Mouse (Mus musculus) mature B cell (primary cell): Measurements from ENCODE around the gene Zfp989.
"Not testable (repeated sequence)": the region's sequence is repeated elsewhere in the genome, so short reads cannot be mapped to it uniquely, and the experiment has no call there.

Source experiments
- in situ Hi-C: fragments of 300-500 bp; cut with MboI; formaldehyde crosslinking; loops from 2 replicates; pipeline ENCODE4 v1.14.3; 2019

Zfp989 gene

GRCm38 (mm10) chr4:146971757-146972156 is at the start of gene Zfp989:
Zfp989 (plus strand) TSS chr4:146971976.
- in situ Hi-C loops, result not testable (repeated sequence)

GRCm38 (mm10) chr4:146932311-146933082 is 39.3 kb upstream of the Zfp989 start:
- in situ Hi-C loops, result no loop called here

DNA sequence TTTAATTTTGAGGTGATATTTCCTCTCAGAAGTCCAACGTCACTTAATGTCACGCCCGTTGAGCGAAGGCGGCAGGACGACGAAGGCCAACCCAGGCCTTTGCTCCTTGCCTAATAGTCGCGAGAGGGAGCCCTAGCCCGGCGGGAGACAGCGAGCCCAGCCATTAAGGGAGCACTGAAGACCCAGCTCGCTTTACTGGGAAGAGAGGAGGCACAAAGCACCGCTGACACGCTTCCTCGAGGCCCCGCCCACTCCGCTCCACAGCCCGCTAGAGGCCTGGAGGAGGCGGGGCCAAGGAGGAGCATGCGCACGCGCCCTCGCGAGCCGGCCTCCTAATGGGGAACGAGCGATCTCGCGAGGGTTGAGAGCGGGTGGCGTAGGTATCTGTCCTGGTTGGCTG is 30.1 kb upstream of the Zfp989 start:
- in situ Hi-C loops, result not testable (repeated sequence)

GRCm38 (mm10) chr4:146976581-146976980 is 4.8 kb downstream of the Zfp989 start:
- in situ Hi-C loops, result not testable (repeated sequence)

DNA sequence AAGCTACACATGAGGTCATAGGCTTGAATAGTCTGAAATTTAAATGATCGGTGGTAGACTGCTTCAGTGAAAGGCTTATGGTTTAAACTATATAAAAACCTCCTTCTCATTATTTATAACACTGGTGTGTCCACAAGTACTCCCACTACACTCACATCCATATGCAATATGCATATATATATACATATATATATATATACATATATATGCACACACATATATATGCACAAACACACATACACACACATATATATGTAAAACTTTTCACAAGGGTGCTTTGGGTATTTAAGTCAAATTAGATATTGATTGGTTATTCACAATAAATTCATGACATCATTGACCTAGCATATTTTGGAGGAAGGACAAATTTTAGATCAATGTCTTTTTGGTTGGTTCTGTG is 46.6 kb downstream of the Zfp989 start:
- in situ Hi-C loops, result not testable (repeated sequence)

DNA sequence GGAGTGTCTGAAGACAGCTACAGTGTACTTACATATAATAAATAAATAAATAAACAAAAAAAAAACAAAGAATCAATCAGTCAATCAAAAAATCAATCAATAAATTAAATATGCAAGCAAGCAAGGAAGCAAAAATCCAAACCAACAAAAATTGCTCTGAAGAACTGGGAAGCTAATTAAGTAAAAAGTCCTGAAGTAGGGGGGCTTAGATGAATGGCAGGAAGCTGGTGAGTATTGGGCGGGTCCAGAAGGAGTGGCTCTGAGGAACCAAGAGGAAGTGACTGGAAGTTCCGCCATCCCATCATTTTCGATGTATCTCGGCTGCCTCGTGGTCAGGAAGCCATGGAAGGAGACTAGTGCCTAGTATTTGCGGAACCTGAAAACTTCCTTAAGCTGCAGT is 49.8 kb downstream of the Zfp989 start, which contains the start of gene Rex2:
Rex2 (plus strand) TSS at position 301 of the 400 bp plus-strand sequence.
- in situ Hi-C loops, result not testable (repeated sequence)

GRCm38 (mm10) chr4:147026374-147026773 is 54.6 kb downstream of the Zfp989 start:
- in situ Hi-C loops, result not testable (repeated sequence)

DNA sequence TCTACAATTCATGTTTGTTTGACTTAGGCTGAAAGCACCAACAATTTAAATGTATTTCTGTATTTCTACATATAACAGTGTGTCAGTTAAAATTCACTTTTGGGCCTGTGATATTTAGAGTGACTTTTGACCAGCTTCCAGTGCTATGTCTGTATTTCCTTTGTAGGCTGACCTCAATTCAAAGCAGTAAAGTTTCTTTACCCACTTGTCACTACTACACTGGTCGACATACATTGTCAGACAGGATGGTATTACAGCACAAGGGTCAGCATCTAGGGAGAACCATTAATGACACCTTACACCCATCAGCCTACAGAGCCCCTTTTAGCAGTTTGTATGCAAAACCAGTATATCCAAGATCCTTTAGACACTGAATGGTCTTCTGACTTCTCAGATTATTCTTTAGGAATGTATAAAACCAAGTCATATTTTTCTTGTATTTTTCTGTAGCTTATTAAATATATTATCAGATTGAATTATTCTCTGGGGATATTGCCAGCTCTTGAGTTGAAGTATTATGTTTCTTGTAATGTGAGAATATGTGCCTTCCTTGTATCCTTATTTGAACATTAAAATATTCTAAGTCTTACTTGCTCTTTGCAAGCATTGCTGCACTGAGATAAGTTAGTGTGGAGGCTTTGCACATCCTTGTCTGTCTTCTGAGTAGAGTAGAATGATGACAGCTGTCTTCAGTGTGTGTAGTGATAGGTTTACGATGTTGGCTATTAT is 59.7 kb downstream of the Zfp989 start:
- in situ Hi-C loops, result not testable (repeated sequence)
